Mouse (Mus musculus): ENCODE data around the gene Osm. TPM values are rescaled to one million over a fixed set of nuclear protein-coding genes. Genes with fewer than 3 reads are reported as not detected.

The Osm gene
- total RNA-seq (2021): not detected

DNA sequence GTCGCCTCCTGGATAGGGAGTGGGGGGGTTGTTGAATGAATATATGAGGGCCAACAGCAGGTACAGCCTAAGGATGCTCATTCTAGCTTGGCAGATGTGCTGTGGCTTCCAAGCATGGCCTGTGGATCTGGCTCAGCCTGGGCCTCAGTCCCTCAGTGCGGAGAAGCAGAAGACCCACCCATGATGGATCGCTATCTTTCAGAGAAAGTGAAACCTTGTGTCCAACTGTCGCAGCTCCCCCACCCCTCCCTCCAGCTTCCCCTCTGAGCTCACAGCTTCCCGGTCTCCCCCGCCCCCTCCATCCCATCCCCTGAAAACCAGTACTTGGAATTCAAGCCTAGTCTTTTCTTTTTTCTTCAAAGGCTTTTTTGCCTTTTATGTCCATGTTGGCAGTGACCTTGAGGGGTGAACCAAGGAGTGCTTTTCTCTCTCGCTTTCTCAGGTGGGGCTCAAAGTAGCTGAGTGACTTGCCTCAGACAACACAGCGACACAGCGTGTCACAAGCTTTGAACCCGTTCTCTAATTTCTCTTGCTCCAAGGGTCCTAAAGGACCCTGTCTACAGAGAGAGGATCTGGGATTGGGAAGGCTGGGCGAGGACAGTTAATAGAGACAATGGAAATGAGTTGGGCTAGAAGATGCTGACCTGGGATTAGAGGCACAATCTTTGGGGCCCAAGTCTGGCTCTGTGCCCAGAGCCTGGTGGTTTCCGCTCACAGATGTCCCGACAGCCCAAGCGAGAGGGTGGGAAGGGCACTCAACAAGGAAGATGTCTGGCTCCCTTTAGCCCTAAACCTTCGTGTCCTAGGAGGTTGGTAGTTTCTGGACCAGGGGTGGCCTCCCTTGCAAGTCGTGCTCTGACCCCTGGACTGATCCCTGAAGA, at the start of gene Osm:
TSS of gene Osm (plus strand) at position 756 of the 881 bp plus-strand sequence.
- peak; percentile 41 to 45 for DNase-seq
- intact Hi-C loops (cut with DNase I): no loop called here

DNA sequence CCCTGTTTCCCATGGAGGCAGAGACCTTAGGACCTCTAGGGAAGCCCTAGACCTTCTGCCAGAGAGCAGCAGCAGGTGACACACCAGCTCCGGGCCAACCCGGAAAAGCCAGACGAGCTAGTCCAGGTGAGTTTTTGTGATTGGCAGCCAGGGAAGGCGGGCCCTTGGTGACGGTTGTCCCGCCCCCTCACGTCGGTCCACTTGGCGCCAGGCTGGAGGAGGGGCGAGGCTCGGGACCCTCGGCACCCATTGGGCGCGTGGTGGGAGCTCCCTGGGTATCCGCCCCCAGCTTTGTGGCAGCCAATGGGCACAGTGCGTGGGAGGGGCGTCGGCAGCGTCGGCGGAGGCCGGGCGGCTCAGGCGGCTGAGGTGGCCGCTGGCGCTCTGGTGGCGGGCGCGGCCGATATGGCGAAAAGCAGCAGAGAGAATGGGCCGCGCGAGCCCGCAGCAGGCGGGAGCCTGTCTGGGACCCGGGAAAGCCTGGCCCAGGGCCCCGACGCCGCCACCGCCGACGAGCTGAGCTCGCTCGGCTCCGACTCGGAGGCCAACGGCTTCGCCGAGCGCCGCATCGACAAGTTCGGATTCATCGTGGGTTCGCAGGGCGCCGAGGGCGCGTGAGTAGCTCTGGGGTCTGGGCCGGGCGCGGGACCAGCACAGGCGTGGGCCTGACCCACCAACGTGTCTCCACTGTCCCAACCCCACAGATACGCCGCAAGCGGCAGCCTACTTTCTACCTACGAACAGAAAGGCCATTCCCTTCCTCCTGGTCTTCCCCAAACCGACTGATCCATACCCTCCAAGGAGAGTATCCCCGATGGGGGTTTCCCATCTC, 49.5 kb upstream of the Osm start, which contains the start of gene Tbc1d10a:
TSS of gene Tbc1d10a (plus strand) at position 304 of the 832 bp plus-strand sequence.
- intact Hi-C loops (cut with DNase I): loop anchor here (2.0 kb wide), 1 partner anchor 16 kb away; no protein-coding TSS in a partner anchor
- DNase-seq: peak; percentile 96

DNA sequence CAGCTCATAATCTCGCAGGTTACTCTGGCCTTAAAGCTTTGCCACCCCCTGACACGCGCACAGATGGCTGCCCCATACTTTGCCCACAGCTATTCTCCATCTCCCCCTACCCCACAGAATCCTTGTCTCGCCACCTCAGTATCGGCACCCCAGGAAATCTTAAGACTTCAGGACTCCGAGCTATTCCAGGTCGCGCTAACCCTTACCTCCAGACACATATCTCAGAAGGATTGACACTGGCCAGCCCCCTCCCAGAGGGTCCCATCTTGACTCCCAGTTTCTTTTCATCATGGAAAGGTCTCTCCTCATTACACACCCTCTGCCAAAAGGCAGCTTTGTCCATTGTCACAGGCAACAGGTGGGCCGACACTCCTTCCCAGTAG, 48.9 kb upstream of the Osm start:
- intact Hi-C loops (cut with DNase I): loop anchor here (2.0 kb wide), 1 partner anchor 15 kb away; no protein-coding TSS in a partner anchor
- DNase-seq: no peak

- DNase-seq: no peak
- intact Hi-C loops (cut with DNase I): no loop called here
These were observed 47.0 kb upstream of the Osm start for GRCm38 (mm10) chr11:4189182-4189581.

DNA sequence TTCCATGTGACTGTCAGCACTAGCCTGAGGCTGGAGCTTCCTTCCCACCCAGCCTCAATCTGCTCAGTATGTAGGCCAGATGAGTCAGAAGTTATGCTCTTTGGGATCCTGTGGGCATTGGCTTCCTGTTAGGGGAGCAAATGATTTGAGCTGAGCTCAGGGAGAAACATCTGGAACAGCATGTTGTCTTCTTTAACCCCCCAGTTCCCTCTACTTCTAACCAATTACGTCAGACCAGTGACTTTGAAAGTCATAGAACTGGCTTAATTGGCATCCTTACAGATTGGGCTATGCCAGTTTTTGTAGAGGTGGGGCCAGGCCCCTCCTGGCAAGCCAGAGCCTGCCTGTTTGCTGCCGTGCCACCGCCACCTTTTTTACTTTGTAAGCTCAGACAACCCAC, 45.5 kb upstream of the Osm start:
- intact Hi-C loops (cut with DNase I): no loop called here
- no peak for DNase-seq

- intact Hi-C loops (cut with DNase I): no loop called here
- peak in 1 of 2 experiments; percentile 2 for DNase-seq
These were observed 43.5 kb upstream of the Osm start for GRCm38 (mm10) chr11:4192757-4193156.

GRCm38 (mm10) chr11:4193420-4193819, 42.8 kb upstream of the Osm start:
- intact Hi-C loops (cut with DNase I): no loop called here
- no peak for DNase-seq

DNA sequence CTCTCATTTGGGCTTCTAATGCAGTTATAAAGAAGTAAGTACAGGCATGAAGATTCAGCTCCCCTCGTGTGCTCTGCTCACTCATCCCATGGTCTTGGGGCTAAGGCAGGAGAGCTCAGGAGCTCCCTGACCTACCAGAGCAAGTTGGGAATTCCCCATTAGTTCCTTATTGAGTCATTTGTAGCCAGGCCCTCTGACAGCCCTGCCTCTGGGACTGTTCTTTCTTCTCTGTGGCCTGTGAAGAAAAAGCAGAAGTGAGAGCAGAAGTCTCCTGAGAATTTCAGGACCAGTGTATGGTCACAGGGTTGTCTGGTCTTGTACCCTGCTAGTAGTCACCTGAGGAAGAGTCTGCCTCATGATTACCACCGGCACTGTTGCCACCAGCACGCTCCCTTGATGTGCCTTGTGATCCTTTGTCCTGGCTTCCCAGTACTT, 40.6 kb upstream of the Osm start:
- intact Hi-C loops (cut with DNase I): no loop called here
- DNase-seq: no peak

DNA sequence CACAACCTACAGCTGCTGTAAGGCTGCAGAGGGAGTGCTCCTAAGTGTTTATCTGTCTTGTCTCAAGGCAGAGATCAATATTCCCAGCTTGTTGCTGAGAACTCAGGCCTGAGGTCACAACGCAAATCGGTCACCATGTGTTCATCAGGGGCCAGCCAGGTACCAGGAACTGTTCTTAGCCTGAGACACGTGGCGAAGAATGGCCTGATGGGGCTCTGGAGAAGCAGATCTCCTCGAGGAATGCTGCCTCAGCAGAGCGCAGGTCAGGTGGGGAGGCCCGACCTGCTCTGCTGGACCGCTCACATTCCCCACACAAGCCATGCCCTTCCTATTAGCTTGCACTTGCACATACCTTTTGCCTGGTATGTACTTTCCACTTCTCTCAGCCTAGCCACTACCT, 39.6 kb upstream of the Osm start:
- DNase-seq: no peak
- intact Hi-C loops (cut with DNase I): no loop called here

DNA sequence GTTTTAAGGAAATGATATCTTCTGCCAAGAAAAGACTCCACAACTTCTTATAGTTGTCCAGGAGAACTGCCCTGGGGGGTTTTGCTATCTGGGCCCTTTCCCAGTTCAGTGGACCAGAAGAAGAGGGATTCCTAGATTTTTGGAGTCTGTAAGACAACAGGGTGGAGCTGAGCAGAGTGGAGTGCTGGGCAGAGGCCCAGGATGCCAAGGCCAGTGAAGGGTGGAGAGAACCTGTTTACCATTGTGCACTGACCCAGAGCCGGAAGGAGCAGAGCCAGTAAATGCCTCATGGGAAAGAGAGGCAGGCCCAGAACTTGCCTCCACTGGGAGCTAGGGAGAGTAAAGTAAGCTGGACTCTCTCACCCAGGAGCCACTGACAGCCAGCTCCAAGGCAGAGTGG, 38.5 kb upstream of the Osm start:
- intact Hi-C loops (cut with DNase I): no loop called here
- no peak for DNase-seq

DNA sequence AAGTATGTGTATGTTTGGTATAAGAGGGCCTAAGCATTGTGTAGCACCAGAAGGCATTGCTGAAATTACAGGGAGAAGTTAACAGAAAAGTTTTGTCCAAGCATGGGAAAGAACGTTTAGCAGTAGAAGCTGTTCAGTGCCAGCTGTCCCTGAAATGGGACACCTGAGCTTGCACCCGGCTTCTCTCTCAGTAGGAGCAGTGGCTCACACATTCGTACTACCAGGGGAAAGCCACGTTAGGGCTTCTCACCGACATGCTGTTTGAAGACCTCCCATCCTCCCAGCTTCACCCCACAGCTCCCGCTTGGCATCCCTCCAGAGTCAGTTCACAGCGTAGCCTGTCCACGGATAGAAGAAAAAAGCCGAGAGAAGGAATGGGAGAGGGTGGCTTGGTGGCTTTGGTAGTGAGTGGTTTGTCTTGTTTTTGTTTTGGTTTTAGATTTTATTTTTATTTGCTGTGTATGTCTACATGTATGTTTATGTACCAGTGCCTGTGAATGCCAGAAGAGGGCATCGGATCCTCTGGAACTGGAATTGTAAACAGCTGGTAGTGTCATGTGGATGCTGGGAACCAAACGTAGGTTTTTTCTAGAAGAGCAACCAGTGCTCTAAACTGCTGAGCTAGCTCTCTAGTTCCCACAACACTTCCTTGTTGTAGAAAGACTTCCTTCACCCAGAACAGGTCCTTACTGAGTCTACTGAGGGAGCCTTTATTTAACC, 34.1 kb upstream of the Osm start:
- intact Hi-C loops (cut with DNase I): loop anchor here (2.0 kb wide), 1 partner anchor 15 kb away; the partner anchor contains the start of gene Tbc1d10a
- DNase-seq: no peak

- intact Hi-C loops (cut with DNase I): loop anchor here (2.0 kb wide), 1 partner anchor 16 kb away; the partner anchor contains the start of gene Tbc1d10a
- no peak for DNase-seq
These were observed 33.1 kb upstream of the Osm start for GRCm38 (mm10) chr11:4202995-4203704.

DNA sequence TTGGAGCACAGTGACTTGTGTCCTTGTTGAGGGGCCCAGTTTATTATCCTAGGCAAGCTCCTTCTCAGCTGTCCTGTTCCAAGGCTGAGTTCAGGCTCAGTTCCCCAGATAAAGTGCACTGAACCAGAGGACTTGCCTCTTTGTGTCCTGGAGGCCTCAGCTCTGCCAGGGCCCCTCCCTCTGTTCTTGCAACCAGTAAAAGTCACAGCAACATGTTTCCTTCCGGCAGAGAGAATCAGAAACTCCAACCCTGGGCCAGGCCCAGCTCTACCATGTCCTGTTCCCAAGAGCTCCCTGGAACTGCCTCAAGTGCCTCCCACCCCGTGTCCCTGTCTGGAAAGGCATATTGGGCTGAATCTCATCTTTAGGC, 32.5 kb upstream of the Osm start:
- intact Hi-C loops (cut with DNase I): loop anchor here (2.0 kb wide), 1 partner anchor 17 kb away; the partner anchor contains the start of gene Tbc1d10a
- peak; percentile 79 to 80 for DNase-seq

DNA sequence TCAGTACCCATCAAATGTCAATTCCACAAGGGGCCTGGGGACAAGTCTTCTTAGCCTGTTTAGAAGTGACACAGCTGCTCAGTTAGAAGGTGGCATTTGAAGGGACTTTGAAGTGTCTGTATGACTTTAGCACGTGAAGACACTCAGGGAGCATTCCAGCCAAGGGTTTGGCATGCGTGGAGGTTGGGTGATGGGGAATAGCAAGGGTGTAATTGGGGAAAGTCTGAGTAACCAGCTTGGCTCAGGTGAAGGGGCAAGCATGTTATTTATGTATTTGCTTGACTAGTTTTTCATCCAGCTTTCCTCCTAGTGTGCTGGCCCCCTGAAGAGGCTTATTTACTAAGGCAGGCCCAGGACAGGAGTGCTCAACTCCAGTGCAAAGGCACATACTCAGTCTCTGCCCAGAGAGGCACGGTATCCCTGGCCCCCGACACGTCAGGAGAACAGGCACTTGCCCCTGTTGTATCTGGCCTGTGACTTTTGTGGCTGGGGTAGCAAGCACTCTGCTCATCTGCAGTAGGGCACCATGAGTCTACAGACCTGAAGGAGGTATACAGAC, 31.0 kb upstream of the Osm start:
- no peak for DNase-seq
- intact Hi-C loops (cut with DNase I): no loop called here

DNA sequence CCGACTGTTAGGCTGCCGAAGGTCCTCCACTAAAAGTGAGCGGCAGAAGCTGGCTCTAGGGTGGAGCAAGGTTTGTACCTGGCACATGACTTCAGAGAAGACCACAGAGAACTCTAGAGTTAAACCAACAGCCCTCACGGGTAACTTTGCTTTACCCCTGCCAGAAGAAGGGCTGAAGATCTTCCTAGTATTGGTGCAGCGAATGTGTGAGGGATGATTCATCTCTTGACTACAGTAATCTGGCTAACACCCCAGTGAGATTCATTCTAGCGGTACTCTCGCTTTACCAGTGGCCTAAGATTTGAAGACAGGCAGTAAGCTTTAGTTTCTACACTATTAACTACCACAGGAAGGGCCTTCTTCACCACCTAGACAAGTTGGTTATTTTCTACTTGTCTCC, 30.3 kb upstream of the Osm start:
- intact Hi-C loops (cut with DNase I): no loop called here
- no peak for DNase-seq

DNA sequence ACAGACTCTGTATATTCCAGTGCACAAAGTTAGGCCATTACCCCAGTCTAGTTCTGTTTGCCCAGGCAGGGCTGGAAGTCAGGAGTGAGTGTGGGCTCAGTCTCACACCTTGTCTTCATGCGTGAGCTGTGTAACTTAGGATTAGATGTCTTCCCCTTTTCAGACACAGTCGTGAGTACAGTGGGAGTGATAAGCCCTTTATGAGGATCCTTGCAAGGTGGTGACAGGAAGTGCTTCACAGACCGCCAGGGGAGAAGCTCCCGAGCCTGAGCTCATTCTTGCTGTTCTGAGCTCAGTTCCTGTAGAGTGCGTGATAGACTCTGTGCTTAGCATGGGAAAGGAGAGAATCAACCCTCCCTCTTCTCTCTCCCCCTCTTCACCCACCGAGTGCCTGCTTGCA, 29.7 kb upstream of the Osm start:
- no peak for DNase-seq
- intact Hi-C loops (cut with DNase I): no loop called here

GRCm38 (mm10) chr11:4207655-4208054, 28.6 kb upstream of the Osm start:
- DNase-seq: no peak
- intact Hi-C loops (cut with DNase I): no loop called here

GRCm38 (mm10) chr11:4209556-4209955, 26.7 kb upstream of the Osm start:
- no peak for DNase-seq
- intact Hi-C loops (cut with DNase I): no loop called here

DNA sequence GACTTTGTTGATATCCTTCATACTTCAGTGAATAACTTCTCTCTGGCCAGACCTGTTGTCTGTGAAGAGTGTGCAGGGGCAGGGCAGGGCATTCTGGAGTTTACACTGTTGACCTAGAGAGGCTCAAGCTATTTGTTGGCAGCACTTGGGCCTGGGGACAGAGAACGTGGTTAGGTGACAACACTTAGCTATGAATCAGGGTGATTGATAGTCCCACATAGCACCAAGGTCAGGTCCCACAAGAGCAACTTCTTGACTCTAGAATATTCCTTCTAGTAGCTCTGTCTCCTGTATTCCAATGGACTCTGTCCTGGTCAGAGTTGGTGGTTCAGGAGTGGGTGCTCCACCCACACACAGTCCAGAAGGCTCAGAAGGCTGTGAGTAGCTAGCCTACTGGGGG, 25.4 kb upstream of the Osm start:
- intact Hi-C loops (cut with DNase I): no loop called here
- no peak for DNase-seq

- intact Hi-C loops (cut with DNase I): no loop called here
- no peak for DNase-seq
These were observed 23.1 kb upstream of the Osm start for GRCm38 (mm10) chr11:4213107-4213506.

Data from heart, postnatal 36 days (tissue).